Mouse (Mus musculus): ENCODE results near the gene Mrpl46. TPM values are rescaled to one million over a fixed set of nuclear protein-coding genes. Genes with fewer than 3 reads are reported as not detected.

Gene Mrpl46
- polyA plus RNA-seq, 1 experiment: 24.5 TPM

- DNase-seq (ENCODE audit: low spot score): no peak
These were observed 15.3 kb downstream of the Mrpl46 start for GRCm38 (mm10) chr7:78767929-78768531.

GRCm38 (mm10) chr7:78766019-78766683 is 17.2 kb downstream of the Mrpl46 start:
- DNase-seq (ENCODE audit: low spot score): peak; percentile 42

GRCm38 (mm10) chr7:78765215-78765631 is 18.1 kb downstream of the Mrpl46 start:
- DNase-seq (ENCODE audit: low spot score): no peak

GRCm38 (mm10) chr7:78763801-78764200 is 19.5 kb downstream of the Mrpl46 start:
- no peak for DNase-seq (ENCODE audit: low spot score)

GRCm38 (mm10) chr7:78754458-78755000 is 28.8 kb downstream of the Mrpl46 start:
- DNase-seq (ENCODE audit: low spot score): no peak

GRCm38 (mm10) chr7:78753752-78754457 is 29.4 kb downstream of the Mrpl46 start:
- DNase-seq (ENCODE audit: low spot score): no peak

- DNase-seq (ENCODE audit: low spot score): no peak
These were observed 30.4 kb downstream of the Mrpl46 start for GRCm38 (mm10) chr7:78752961-78753360.

GRCm38 (mm10) chr7:78743731-78744385 is 39.5 kb downstream of the Mrpl46 start:
- DNase-seq (ENCODE audit: low spot score): no peak

- DNase-seq (ENCODE audit: low spot score): no peak
These were observed 43.9 kb downstream of the Mrpl46 start for GRCm38 (mm10) chr7:78739351-78740000.

GRCm38 (mm10) chr7:78737614-78738210 is 45.6 kb downstream of the Mrpl46 start, which contains the start of gene Ntrk3:
Gene Ntrk3, minus strand, starts transcription at chr7:78738012.
- DNase-seq (ENCODE audit: low spot score): no peak

GRCm38 (mm10) chr7:78737196-78737595 is 46.1 kb downstream of the Mrpl46 start:
- DNase-seq (ENCODE audit: low spot score): no peak

- no peak for DNase-seq (ENCODE audit: low spot score)
These were observed 51.9 kb downstream of the Mrpl46 start for GRCm38 (mm10) chr7:78731391-78731790.

Other genes starting within 250 kb of the Mrpl46 start
- 1.9 and 2.4 TPM in 2 replicates for gene Ntrk3, start 45.5 kb downstream of the Mrpl46 start, polyA plus RNA-seq (2012; rRNA removed)
- 38.0 and 49.6 TPM in 2 replicates for gene Mrps11, start 412 bp downstream of the Mrpl46 start, polyA plus RNA-seq (2012; rRNA removed)
- 11.0 and 11.7 TPM in 2 replicates for gene Det1, start 63.7 kb upstream of the Mrpl46 start, polyA plus RNA-seq (2012; rRNA removed)
- gene Aen, start 112.3 kb upstream of the Mrpl46 start, polyA plus RNA-seq (2012; rRNA removed): 29.1 and 30.7 TPM in 2 replicates
- 41.1 and 42.0 TPM in 2 replicates for gene Isg20, start 129.9 kb upstream of the Mrpl46 start, polyA plus RNA-seq (2012; rRNA removed)

All from urinary bladder, adult 2 months (tissue).